Mouse (Mus musculus) myocyte (in vitro differentiated cells): ENCODE measurements around the gene Plekha5.

Experiments
- MAX ChIP-seq: IDR thresholded peaks from one replicate; pipeline ENCODE4 v1.6.1; 2011; ENCODE audit warnings: low read depth, mild to moderate bottlenecking, control low read depth
- POLR2A ChIP-seq: IDR thresholded peaks from one replicate; pipeline ENCODE4 v1.6.1; 2011; ENCODE audit warnings: low read depth, mild to moderate bottlenecking, control low read depth, moderate library complexity; ENCODE audit not compliant: insufficient read length
- REST ChIP-seq: IDR thresholded peaks from one replicate; pipeline ENCODE4 v1.6.1; 2011; ENCODE audit warnings: mild to moderate bottlenecking, control low read depth, moderate library complexity; ENCODE audit not compliant: insufficient read depth, insufficient read length
- TCF12 ChIP-seq: IDR thresholded peaks from one replicate; pipeline ENCODE4 v1.6.1; 2011; ENCODE audit warnings: mild to moderate bottlenecking, control low read depth; ENCODE audit not compliant: poor library complexity, insufficient read depth, severe bottlenecking
- USF1 ChIP-seq: IDR thresholded peaks from one replicate; pipeline ENCODE4 v1.6.1; 2011; ENCODE audit warnings: low read depth, mild to moderate bottlenecking, control low read depth, moderate library complexity

- TF ChIP-seq USF1 (no peak), MAX (no peak), POLR2A (peak; percentile 77), TCF12 (no peak), REST (no peak)
Measured at GRCm38 (mm10) chr6:140623226-140624095, 199.6 kb downstream of the Plekha5 start.
